Mouse (Mus musculus) stomach, embryonic 14.5 days (tissue): ENCODE data around the gene Olfr685. TPM values are rescaled to one million over a fixed set of nuclear protein-coding genes. Genes with fewer than 3 reads are reported as not detected.

ENCODE experiments used
- ATAC-seq: fragments of 200-750 bp; cut with Nextera tagmentation; 2 replicates; pipeline ENCODE4 v1.8.0; 2017; ENCODE audit warnings: low read depth, moderate TSS enrichment; ENCODE audit not compliant: insufficient number of reproducible peaks, insufficient read depth, low FRiP score
- H3K27ac ChIP-seq: fragments of 300-500 bp; sonication (generic); 2 replicates; pipeline ENCODE4 v1.5.1; 2014; ENCODE audit warnings: mild to moderate bottlenecking, low read length, moderate library complexity, mixed read lengths
- H3K27me3 ChIP-seq: fragments of 300-500 bp; sonication (generic); 2 replicates; pipeline ENCODE4 v1.6.1; 2014; ENCODE audit warnings: low read length, control low read depth, mixed read lengths; ENCODE audit not compliant: control insufficient read depth, insufficient read depth
- H3K36me3 ChIP-seq: fragments of 300-500 bp; sonication (generic); 2 replicates; pipeline ENCODE4 v1.6.1; 2014; ENCODE audit warnings: mild to moderate bottlenecking, control low read depth, low read length, moderate library complexity, mixed read lengths; ENCODE audit not compliant: control insufficient read depth, insufficient read depth
- H3K4me1 ChIP-seq: fragments of 300-500 bp; sonication (generic); 2 replicates; pipeline ENCODE4 v1.6.1; 2014; ENCODE audit warnings: low read length, control low read depth, mixed read lengths; ENCODE audit not compliant: control insufficient read depth, insufficient read depth
- H3K4me2 ChIP-seq: fragments of 300-500 bp; sonication (generic); replicated peaks from 2 replicates; pipeline ENCODE4 v1.6.1; 2014; ENCODE audit warnings: low read depth, low read length, control low read depth
- H3K4me3 ChIP-seq: fragments of 300-500 bp; sonication (generic); 2 replicates; pipeline ENCODE4 v1.5.1; 2014; ENCODE audit warnings: low read depth, low read length, control low read depth
- H3K9ac ChIP-seq: fragments of 300-500 bp; sonication (generic); replicated peaks from 2 replicates; pipeline ENCODE4 v1.6.1; 2014; ENCODE audit warnings: low read depth, mild to moderate bottlenecking, control low read depth, low read length, moderate library complexity, mixed read lengths
- H3K9me3 ChIP-seq: fragments of 300-500 bp; sonication (generic); 2 replicates; pipeline ENCODE4 v1.6.1; 2016; ENCODE audit warnings: low read depth, low read length, control low read depth; ENCODE audit not compliant: control insufficient read depth
- WGBS: fragments of 180-500 bp; shearing (Covaris S2); extraction: QIAGEN DNeasy Blood & Tissue Kit; methylation state at CpG from one replicate; pipeline ENCODE4 v1.1.7; 2014; 5-methylcytosine and 5-hydroxymethylcytosine counted together
- polyA plus RNA-seq: library from polyadenylated mRNA; unstranded; fragments of >200 nt; fragmentation: Nextera tagmentation; extraction: Ambion mirVana; gene quantifications from 2 replicates; pipeline ENCODE4 v1.2.1, GENCODE M21; 2014

Olfr685 gene
- polyA plus RNA-seq: not detected in 2 replicates

GRCm38 (mm10) chr7:105185912-105186311 is at the start of gene Olfr685:
TSS of gene Olfr685 (minus strand) at chr7:105186012.
- H3K36me3 ChIP-seq: no peaks in the 10 kb centered on the region
- H3K4me3 ChIP-seq: no peak within 1 kb of the TSS
- H3K27ac ChIP-seq: no peak within 1 kb of the TSS
- ATAC-seq: no peak
- H3K4me1 ChIP-seq: no peaks in the 10 kb centered on the region
- no peak within 1 kb of the TSS for H3K4me2 ChIP-seq
- H3K9me3 ChIP-seq: no peaks in the 10 kb centered on the region
- 82% methylated on average over 1 of the region's 1 CpGs for WGBS
- H3K27me3 ChIP-seq: no peaks in the 10 kb centered on the region
- H3K9ac ChIP-seq: no peak within 1 kb of the TSS

- Histone ChIP-seq H3K4me2 (no peak overlapping the region), H3K9ac (no peak overlapping the region)
- WGBS: 76% methylated on average over 2 of the region's 2 CpGs
These were observed 43.6 kb upstream of the Olfr685 start for GRCm38 (mm10) chr7:105229386-105229785.

GRCm38 (mm10) chr7:105228138-105228537 is 42.3 kb upstream of the Olfr685 start:
- WGBS: 73% methylated on average over 1 of the region's 1 CpGs
- H3K27me3 ChIP-seq: no peaks in the 10 kb centered on the region
- H3K4me3 ChIP-seq: no peak overlapping the region
- ATAC-seq: no peak
- H3K4me2 ChIP-seq: no peak overlapping the region
- H3K9me3 ChIP-seq: no peaks in the 10 kb centered on the region
- no peaks in the 10 kb centered on the region for H3K36me3 ChIP-seq
- no peak overlapping the region for H3K9ac ChIP-seq
- no peak overlapping the region for H3K27ac ChIP-seq
- H3K4me1 ChIP-seq: no peaks in the 10 kb centered on the region

More at GRCm38 (mm10) chr7:105229386-105229785, 43.6 kb upstream of the Olfr685 start:
- no peaks in the 10 kb centered on the region for H3K9me3 ChIP-seq
- H3K4me3 ChIP-seq: no peak overlapping the region
- H3K36me3 ChIP-seq: no peaks in the 10 kb centered on the region
- ATAC-seq: no peak
- no peak overlapping the region for H3K27ac ChIP-seq
- H3K4me1 ChIP-seq: no peaks in the 10 kb centered on the region
- no peaks in the 10 kb centered on the region for H3K27me3 ChIP-seq

GRCm38 (mm10) chr7:105226703-105227102 is 40.9 kb upstream of the Olfr685 start:
- Histone ChIP-seq H3K4me2 (no peak overlapping the region), H3K4me3 (no peak overlapping the region), H3K36me3 (no peaks in the 10 kb centered on the region), H3K27ac (no peak overlapping the region), H3K9me3 (no peaks in the 10 kb centered on the region), H3K9ac (no peak overlapping the region), H3K4me1 (no peaks in the 10 kb centered on the region), H3K27me3 (no peaks in the 10 kb centered on the region)
- ATAC-seq: no peak

- Histone ChIP-seq H3K4me1 (no peaks in the 10 kb centered on the region), H3K9ac (no peak overlapping the region), H3K27ac (no peak overlapping the region), H3K4me3 (no peak overlapping the region), H3K4me2 (no peak overlapping the region), H3K9me3 (no peaks in the 10 kb centered on the region), H3K27me3 (no peaks in the 10 kb centered on the region), H3K36me3 (no peaks in the 10 kb centered on the region)
- no peak for ATAC-seq
These were observed 40.3 kb upstream of the Olfr685 start for GRCm38 (mm10) chr7:105226072-105226471.

GRCm38 (mm10) chr7:105218281-105218680 is 32.5 kb upstream of the Olfr685 start:
- no peak for ATAC-seq
- no peaks in the 10 kb centered on the region for H3K36me3 ChIP-seq
- WGBS: 71% methylated on average over 4 of the region's 4 CpGs

GRCm38 (mm10) chr7:105214761-105215160 is 28.9 kb upstream of the Olfr685 start:
- Histone ChIP-seq H3K4me1 (no peaks in the 10 kb centered on the region), H3K9me3 (no peaks in the 10 kb centered on the region), H3K27ac (no peak overlapping the region), H3K4me3 (no peak overlapping the region), H3K36me3 (no peaks in the 10 kb centered on the region), H3K9ac (no peak overlapping the region), H3K4me2 (no peak overlapping the region), H3K27me3 (no peaks in the 10 kb centered on the region)
- 40% methylated on average over 1 of the region's 1 CpGs for WGBS
- no peak for ATAC-seq

More at GRCm38 (mm10) chr7:105218281-105218680, 32.5 kb upstream of the Olfr685 start:
- H3K9me3 ChIP-seq: no peaks in the 10 kb centered on the region
- H3K4me1 ChIP-seq: no peaks in the 10 kb centered on the region
- no peak overlapping the region for H3K4me3 ChIP-seq
- no peaks in the 10 kb centered on the region for H3K27me3 ChIP-seq
- H3K9ac ChIP-seq: no peak overlapping the region
- no peak overlapping the region for H3K27ac ChIP-seq
- no peak overlapping the region for H3K4me2 ChIP-seq

GRCm38 (mm10) chr7:105207385-105207784 is 21.6 kb upstream of the Olfr685 start, which contains the start of gene Olfr686:
TSS of gene Olfr686 (minus strand) at chr7:105207485.
- Histone ChIP-seq H3K36me3 (no peaks in the 10 kb centered on the region), H3K9me3 (no peaks in the 10 kb centered on the region), H3K4me3 (no peak within 1 kb of the TSS), H3K4me2 (no peak within 1 kb of the TSS), H3K27ac (no peak within 1 kb of the TSS), H3K9ac (no peak within 1 kb of the TSS), H3K4me1 (no peaks in the 10 kb centered on the region), H3K27me3 (no peaks in the 10 kb centered on the region)
- no peak for ATAC-seq

- no peak for ATAC-seq
- Histone ChIP-seq H3K27ac (no peak overlapping the region), H3K27me3 (no peaks in the 10 kb centered on the region), H3K9me3 (no peaks in the 10 kb centered on the region), H3K4me1 (no peaks in the 10 kb centered on the region), H3K9ac (no peak overlapping the region), H3K4me3 (no peak overlapping the region), H3K4me2 (no peak overlapping the region), H3K36me3 (no peaks in the 10 kb centered on the region)
- 55% methylated on average over 4 of the region's 4 CpGs for WGBS
These were observed 15.0 kb downstream of the Olfr685 start for GRCm38 (mm10) chr7:105170773-105171172.
